Mouse (Mus musculus): ENCODE measurements at regions not wholly inside any gene's neighbourhood (a gene's known extent, or its start where the extent isn't known, plus 50 kb on each side); places are given as distances from the start of the nearest gene placed in this dataset.

GRCm38 (mm10) chr17:45208596-45209386, 224.7 kb downstream of the Cdc5l start:
- no peak for ATAC-seq (ENCODE audit: low read depth)

DNA sequence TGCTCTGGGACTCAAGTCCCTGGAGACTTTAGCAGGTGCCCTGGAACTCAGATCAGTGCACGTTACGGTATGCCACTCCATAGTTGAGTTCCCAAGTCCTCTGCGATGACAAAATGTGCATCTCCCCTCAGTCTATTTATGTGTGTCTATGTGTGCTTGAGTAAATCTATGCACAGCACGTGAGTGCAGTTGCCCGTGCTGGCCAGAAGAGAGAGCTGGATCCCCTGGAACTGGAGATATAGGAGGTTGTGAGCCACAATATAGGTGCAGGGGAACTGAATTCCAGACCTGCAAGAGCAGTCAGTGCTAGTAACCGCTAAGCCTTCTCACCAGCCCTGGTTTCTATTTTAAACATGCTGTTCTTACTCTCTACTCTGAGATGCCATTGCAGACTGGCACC, 237.8 kb downstream of the Cdc5l start:
- no peak for ATAC-seq (ENCODE audit: low read depth)
- no peaks in the 10 kb centered on the region for H3K9me3 ChIP-seq (ENCODE audit: control insufficient read depth, low read length)
- no peak overlapping the region for H3K4me3 ChIP-seq (ENCODE audit: low read length)
- WGBS = 90% methylated on average over 6 of the region's 6 CpGs
- no peaks in the 10 kb centered on the region for H3K36me3 ChIP-seq (ENCODE audit: control insufficient read depth, insufficient read depth, low read length)
- H3K4me1 ChIP-seq (replicated peaks; ENCODE audit: control insufficient read depth, insufficient read depth, low read length) = 0 out of 2 replicates have a peak, but pooled peaks cover 2% of the 10 kb centered on the region
- no peak overlapping the region for H3K27ac ChIP-seq (ENCODE audit: low read length)
- no peak overlapping the region for H3K4me2 ChIP-seq (ENCODE audit: low read depth, low read length)
- no peaks in the 10 kb centered on the region for H3K27me3 ChIP-seq (ENCODE audit: control insufficient read depth, insufficient read depth, low read depth, low read length)
- no peak overlapping the region for H3K9ac ChIP-seq (ENCODE audit: low read length)

More at GRCm38 (mm10) chr17:45208596-45209386, 224.7 kb downstream of the Cdc5l start:
- Histone ChIP-seq H3K4me1 (replicated peaks; ENCODE audit: control insufficient read depth, insufficient read depth, low read length) (no peaks in the 10 kb centered on the region), H3K27me3 (ENCODE audit: control insufficient read depth, insufficient read depth, low read depth, low read length) (no peaks in the 10 kb centered on the region), H3K9ac (ENCODE audit: low read length) (no peak overlapping the region), H3K4me2 (ENCODE audit: low read depth, low read length) (no peak overlapping the region), H3K9me3 (ENCODE audit: control insufficient read depth, low read length) (no peaks in the 10 kb centered on the region; the same call in 1 of the 2 replicates), H3K36me3 (ENCODE audit: control insufficient read depth, insufficient read depth, low read length) (no peaks in the 10 kb centered on the region), H3K4me3 (ENCODE audit: low read length) (no peak overlapping the region), H3K27ac (ENCODE audit: low read length) (no peak overlapping the region)
- 66% methylated on average over 14 of the region's 14 CpGs for whole genome bisulfite sequencing

GRCm38 (mm10) chr17:45194786-45195281, 238.7 kb downstream of the Cdc5l start:
- Histone ChIP-seq H3K27ac (ENCODE audit: low read length) (no peak overlapping the region), H3K9ac (ENCODE audit: low read length) (no peak overlapping the region), H3K4me2 (ENCODE audit: low read depth, low read length) (no peak overlapping the region), H3K27me3 (ENCODE audit: control insufficient read depth, insufficient read depth, low read depth, low read length) (no peaks in the 10 kb centered on the region), H3K36me3 (ENCODE audit: control insufficient read depth, insufficient read depth, low read length) (no peaks in the 10 kb centered on the region), H3K9me3 (ENCODE audit: control insufficient read depth, low read length) (no peaks in the 10 kb centered on the region), H3K4me1 (replicated peaks; ENCODE audit: control insufficient read depth, insufficient read depth, low read length) (0 out of 2 replicates have a peak, but pooled peaks cover 2% of the 10 kb centered on the region), H3K4me3 (ENCODE audit: low read length) (no peak overlapping the region)
- no peak for ATAC-seq (ENCODE audit: low read depth)
- WGBS = 33% methylated on average over 13 of the region's 13 CpGs

- H3K4me2 ChIP-seq (ENCODE audit: low read depth, low read length) = no peak overlapping the region
These were observed 240.0 kb downstream of the Cdc5l start for GRCm38 (mm10) chr17:45193456-45194025.

DNA sequence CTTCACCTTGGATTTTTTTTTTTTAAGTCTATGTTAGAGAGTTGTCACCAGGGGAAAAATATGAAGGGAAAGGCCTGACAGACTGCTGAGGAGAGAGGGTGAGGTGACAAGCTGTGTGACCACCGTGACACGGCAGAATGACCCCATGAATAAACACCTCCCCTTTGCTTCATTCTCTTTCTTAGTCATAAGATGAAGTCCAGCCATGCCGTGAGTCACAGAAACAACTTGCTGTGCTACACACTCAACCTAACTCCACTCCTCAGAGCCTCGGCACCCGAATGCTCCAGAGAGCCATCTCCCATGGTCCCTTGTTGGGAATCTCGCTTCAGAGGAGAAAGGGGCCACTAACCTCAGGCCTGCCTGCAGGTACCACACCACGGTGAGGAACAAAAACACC, 246.1 kb downstream of the Cdc5l start:
- Histone ChIP-seq H3K36me3 (ENCODE audit: control insufficient read depth, insufficient read depth, low read length) (no peaks in the 10 kb centered on the region), H3K4me1 (replicated peaks; ENCODE audit: control insufficient read depth, insufficient read depth, low read length) (no peaks in the 10 kb centered on the region), H3K4me3 (ENCODE audit: low read length) (no peak overlapping the region), H3K9ac (ENCODE audit: low read length) (no peak overlapping the region), H3K27ac (ENCODE audit: low read length) (no peak overlapping the region), H3K27me3 (ENCODE audit: control insufficient read depth, insufficient read depth, low read depth, low read length) (no peaks in the 10 kb centered on the region), H3K9me3 (ENCODE audit: control insufficient read depth, low read length) (no peaks in the 10 kb centered on the region), H3K4me2 (ENCODE audit: low read depth, low read length) (no peak overlapping the region)
- no peak for ATAC-seq (ENCODE audit: low read depth)
- WGBS = 77% methylated on average over 7 of the region's 7 CpGs

More at GRCm38 (mm10) chr17:45193456-45194025, 240.0 kb downstream of the Cdc5l start:
- H3K4me1 ChIP-seq (replicated peaks; ENCODE audit: control insufficient read depth, insufficient read depth, low read length) = 0 out of 2 replicates have a peak, but pooled peaks cover 2% of the 10 kb centered on the region
- H3K36me3 ChIP-seq (ENCODE audit: control insufficient read depth, insufficient read depth, low read length) = no peaks in the 10 kb centered on the region
- WGBS = 37% methylated on average over 11 of the region's 11 CpGs
- H3K9me3 ChIP-seq (ENCODE audit: control insufficient read depth, low read length) = no peaks in the 10 kb centered on the region
- no peak overlapping the region for H3K4me3 ChIP-seq (ENCODE audit: low read length)
- no peaks in the 10 kb centered on the region for H3K27me3 ChIP-seq (ENCODE audit: control insufficient read depth, insufficient read depth, low read depth, low read length)
- no peak overlapping the region for H3K27ac ChIP-seq (ENCODE audit: low read length)
- no peak overlapping the region for H3K9ac ChIP-seq (ENCODE audit: low read length)
- ATAC-seq (ENCODE audit: low read depth) = no peak

DNA sequence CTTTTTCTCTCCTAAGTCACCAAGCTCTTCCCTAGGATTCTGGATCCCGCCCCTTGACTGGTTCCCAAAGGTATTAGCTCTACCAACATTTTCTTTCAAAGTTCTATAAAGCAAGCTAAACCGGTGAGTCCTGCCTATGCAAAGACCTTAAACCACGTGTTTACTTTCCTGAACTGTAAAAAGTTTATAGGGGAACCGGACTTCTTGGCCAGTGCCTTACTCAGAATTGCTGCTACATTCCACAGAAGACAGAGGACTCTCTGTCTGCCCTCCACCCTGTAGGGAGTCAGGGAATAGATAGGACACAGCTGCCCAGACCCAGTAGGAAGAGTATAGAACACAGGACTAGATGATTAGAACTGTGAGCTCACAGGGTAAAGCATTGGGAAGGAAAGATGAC, 257.2 kb downstream of the Cdc5l start:
- H3K27me3 ChIP-seq (ENCODE audit: control insufficient read depth, insufficient read depth, low read depth, low read length) = no peaks in the 10 kb centered on the region
- WGBS = 39% methylated on average over 4 of the region's 4 CpGs
- H3K4me2 ChIP-seq (ENCODE audit: low read depth, low read length) = no peak overlapping the region
- no peaks in the 10 kb centered on the region for H3K4me1 ChIP-seq (replicated peaks; ENCODE audit: control insufficient read depth, insufficient read depth, low read length)
- H3K4me3 ChIP-seq (ENCODE audit: low read length) = no peak overlapping the region
- ATAC-seq (ENCODE audit: low read depth) = no peak
- H3K9me3 ChIP-seq (ENCODE audit: control insufficient read depth, low read length) = no peaks in the 10 kb centered on the region
- no peaks in the 10 kb centered on the region for H3K36me3 ChIP-seq (ENCODE audit: control insufficient read depth, insufficient read depth, low read length)
- no peak overlapping the region for H3K9ac ChIP-seq (ENCODE audit: low read length)
- no peak overlapping the region for H3K27ac ChIP-seq (ENCODE audit: low read length)

DNA sequence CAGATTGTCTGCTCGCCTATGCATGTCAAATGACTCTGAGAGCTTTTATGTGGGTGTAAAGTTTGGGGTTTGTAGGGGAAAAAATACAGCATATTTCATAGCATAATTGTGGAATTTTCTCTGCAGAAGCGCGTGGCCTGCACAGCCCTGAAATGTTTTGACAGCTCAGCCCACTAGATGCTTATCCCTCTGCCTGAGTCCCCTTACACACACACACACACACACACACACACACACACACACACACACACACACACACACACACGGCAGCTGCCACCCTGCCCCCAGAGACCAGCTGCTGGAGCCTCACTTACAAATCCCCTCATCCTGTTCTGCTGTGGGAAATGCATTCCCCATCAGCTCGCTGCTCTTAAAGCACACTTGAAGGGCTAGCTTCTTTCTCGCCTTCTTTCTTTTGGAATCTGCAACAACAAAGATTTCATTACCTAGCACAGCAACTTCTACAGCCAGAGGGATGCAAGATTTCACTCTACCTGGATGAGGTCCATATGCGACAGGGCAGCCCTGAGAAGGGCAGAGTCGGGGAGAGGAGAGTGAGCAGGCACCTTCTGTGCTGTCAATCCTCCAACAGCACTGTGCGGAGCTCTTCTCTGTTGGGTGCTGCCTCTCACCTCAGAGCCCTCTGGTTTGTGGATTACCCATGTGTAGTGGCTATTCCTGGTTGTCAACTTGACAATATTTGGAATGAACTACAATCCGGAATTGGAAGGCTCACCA, 264.1 kb downstream of the Cdc5l start:
- no peaks in the 10 kb centered on the region for H3K36me3 ChIP-seq (ENCODE audit: control insufficient read depth, insufficient read depth, low read length)
- H3K4me1 ChIP-seq (replicated peaks; ENCODE audit: control insufficient read depth, insufficient read depth, low read length) = no peaks in the 10 kb centered on the region
- no peak overlapping the region for H3K4me3 ChIP-seq (ENCODE audit: low read length)
- no peak overlapping the region for H3K27ac ChIP-seq (ENCODE audit: low read length)
- ATAC-seq (ENCODE audit: low read depth) = no peak
- no peaks in the 10 kb centered on the region for H3K27me3 ChIP-seq (ENCODE audit: control insufficient read depth, insufficient read depth, low read depth, low read length)
- WGBS = 34% methylated on average over 10 of the region's 10 CpGs
- H3K9ac ChIP-seq (ENCODE audit: low read length) = no peak overlapping the region
- no peak overlapping the region for H3K4me2 ChIP-seq (ENCODE audit: low read depth, low read length)
- H3K9me3 ChIP-seq (ENCODE audit: control insufficient read depth, low read length) = no peaks in the 10 kb centered on the region
